In the genomic region with DNA sequence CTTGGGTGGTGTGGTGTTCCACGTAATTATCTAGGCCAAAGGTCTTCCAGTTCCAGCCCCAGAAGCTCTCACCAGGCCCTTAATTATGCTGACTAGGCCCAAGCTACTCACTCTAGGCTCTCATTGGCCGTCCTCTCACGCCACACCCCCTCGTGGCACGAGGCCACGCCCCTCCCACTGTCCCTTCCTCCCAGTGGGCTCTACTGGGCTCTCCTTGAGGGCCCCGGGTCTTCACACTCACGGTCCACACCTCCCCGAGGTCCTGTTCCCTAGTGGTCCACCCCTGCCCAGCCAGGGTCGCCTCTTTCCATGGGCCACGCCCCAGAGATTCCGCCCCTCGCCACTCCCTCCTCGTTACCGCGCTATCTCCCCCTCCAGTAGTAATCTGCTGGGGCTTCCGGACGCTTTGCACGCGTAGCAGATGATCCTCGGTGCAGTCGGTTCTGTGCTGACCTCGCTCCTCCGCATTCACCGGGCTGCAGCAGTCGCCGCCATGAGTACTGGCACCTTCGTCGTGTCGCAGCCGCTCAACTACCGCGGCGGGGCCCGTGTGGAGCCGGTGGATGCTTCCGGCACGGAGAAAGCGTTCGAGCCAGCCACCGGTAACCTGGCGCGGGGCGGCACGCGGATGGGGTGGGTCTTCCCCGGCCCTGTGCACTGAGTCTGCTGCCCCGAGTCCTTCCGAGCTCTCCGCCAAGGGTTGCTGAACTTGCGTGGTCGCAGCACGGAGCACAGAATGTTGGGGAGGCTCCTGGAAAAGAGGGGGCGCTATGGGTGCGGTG, we compare ENCODE assay signal across 8 mouse cellular contexts. TPM values are rescaled to one million over a fixed set of nuclear protein-coding genes. Genes with fewer than 3 reads are reported as not detected.
DNase-seq lines count a peak whose midpoint lies in the region; ATAC-seq lines count a peak whose summit lies in the region.

A gene (plus strand): TSS at position 177 of the 782 bp plus-strand sequence.

- DNase-seq in MEL-GATA-1-ER (ENCODE audit: extremely low read depth, low read depth), result peak; percentile 85
- peak; percentile 88 for DNase-seq in cerebellum, adult 8-10 months
- DNase-seq in forelimb bud, embryonic 11.5 days (ENCODE audit: low read depth, low spot score), result peak; percentile 88
- DNase-seq in layer of hippocampus, adult 9-10 months (ENCODE audit: low spot score), result peak; percentile 81
- peak; percentile 90 for DNase-seq in ovary, postnatal 10 days (ENCODE audit: low spot score)
- peak; percentile 68 to 77 for DNase-seq in thymus, postnatal 10 days (ENCODE audit: low spot score in 2 of 2)

- H3K4me1 ChIP-seq in lung, embryonic 16.5 days (replicated peaks; ENCODE audit: control insufficient read depth, insufficient read depth, low read length), result peaks cover 2% of the 10 kb centered on the region; the same call in 1 of the 2 replicates

- ATAC-seq in hematopoietic stem cell, adult 5-6 weeks (replicated peaks in 1 of 2; ENCODE audit: insufficient read depth in 1 of 2, low FRiP score in 2 of 2, low TSS enrichment in 1 of 2, low read depth in 1 of 2, poor library complexity in 2 of 2, severe bottlenecking in 2 of 2), result peak; percentile 96 to 98
- ATAC-seq in lung, embryonic 16.5 days (ENCODE audit: low read depth), result peak; percentile 99

- peak within 1 kb of the TSS; percentile 79 for H3K4me2 ChIP-seq in lung, embryonic 16.5 days (ENCODE audit: low read depth, low read length)

- H3K27me3 ChIP-seq in lung, embryonic 16.5 days (ENCODE audit: control insufficient read depth, insufficient read depth, low read depth, low read length), result no peaks in the 10 kb centered on the region

- peak within 1 kb of the TSS; percentile 86 for H3K9ac ChIP-seq in lung, embryonic 16.5 days (ENCODE audit: low read length)

- peak within 1 kb of the TSS; percentile 75 for H3K27ac ChIP-seq in lung, embryonic 16.5 days (ENCODE audit: low read length)

- peak within 1 kb of the TSS; percentile 88 for H3K4me3 ChIP-seq in lung, embryonic 16.5 days (ENCODE audit: low read length)

- 0% methylated on average over 55 of the region's 55 CpGs for WGBS in lung, embryonic 16.5 days

- H3K36me3 ChIP-seq in lung, embryonic 16.5 days (ENCODE audit: control insufficient read depth, insufficient read depth, low read length), result peaks cover 8% of the 10 kb centered on the region

- H3K9me3 ChIP-seq in lung, embryonic 16.5 days (ENCODE audit: control insufficient read depth, low read length), result no peaks in the 10 kb centered on the region

RNA-seq across cellular contexts. Expression of the gene that starts here (rescaled TPM):
- total RNA-seq in hematopoietic stem cell, adult 5-6 weeks (2017), result 29.0 and 37.4 TPM in 2 replicates
- 48.6 and 51.5 TPM in 2 replicates for polyA plus RNA-seq in lung, embryonic 16.5 days (2015; fragmentation: Nextera tagmentation; extraction: Ambion mirVana)

Comparison
In these comparisons a context has a peak if more than half of its experiments do, and no peak if none do; other contexts are left out.
1. Peak in every context shown above with its lines: DNase-seq, ATAC-seq, H3K4me3 ChIP-seq and H3K27ac ChIP-seq.